Comparison of ENCODE assay signal across 41 mouse cellular contexts in genomic region chr10:128023496-128023895, GRCm38 (mm10). TPM values are rescaled to one million over a fixed set of nuclear protein-coding genes. Genes with fewer than 3 reads are reported as not detected.
"Had no signal": no experiment of that assay in that cellular context is flagged by ENCODE, and none has a peak within 500 bp of the region (broad histone marks: within the 10 kb centered on the region; RNA-seq: fewer than 3 reads in every experiment).

No protein-coding gene starts in this region.

- H3K9ac ChIP-seq: heart, embryonic 12.5 days; heart, embryonic 13.5 days; heart, embryonic 15.5 days; hindbrain, embryonic 12.5 days; hindbrain, embryonic 13.5 days; hindbrain, embryonic 14.5 days; hindbrain, embryonic 15.5 days; intestine, embryonic 15.5 days; kidney, embryonic 15.5 days had no signal

- H3K4me3 ChIP-seq: heart, embryonic 10.5 days; heart, embryonic 12.5 days; heart, embryonic 13.5 days; heart, embryonic 15.5 days; hindbrain, embryonic 10.5 days; hindbrain, embryonic 12.5 days; hindbrain, embryonic 13.5 days; hindbrain, embryonic 15.5 days; intestine, embryonic 15.5 days; kidney, embryonic 15.5 days; layer of hippocampus, adult 2 months had no signal

- H3K4me1 ChIP-seq: heart, embryonic 10.5 days; heart, embryonic 15.5 days; hindbrain, embryonic 12.5 days; hindbrain, embryonic 13.5 days; hindbrain, embryonic 15.5 days; intestine, embryonic 15.5 days; kidney, embryonic 15.5 days had no signal

- H3K27me3 ChIP-seq: heart, embryonic 12.5 days; heart, embryonic 13.5 days; heart, embryonic 15.5 days; hindbrain, embryonic 12.5 days; hindbrain, embryonic 13.5 days; hindbrain, embryonic 15.5 days; intestine, embryonic 15.5 days; kidney, embryonic 15.5 days had no signal

- H3K27ac ChIP-seq: heart, embryonic 10.5 days; heart, embryonic 13.5 days; heart, embryonic 15.5 days; hindbrain, embryonic 10.5 days; hindbrain, embryonic 12.5 days; hindbrain, embryonic 13.5 days; hindbrain, embryonic 14.5 days; hindbrain, embryonic 15.5 days; hindbrain, postnatal 0 days; intestine, embryonic 15.5 days; kidney, embryonic 15.5 days; kidney, postnatal 0 days; layer of hippocampus, adult 2 months had no signal

- DNase-seq: heart, postnatal 10 days; heart, postnatal 14 days; heart, postnatal 36 days; heart, postnatal 4 days; kidney, adult 11 months; kidney, adult 18-20 months; kidney, adult 2 months; kidney, adult 8-10 months; kidney, adult 9 months; kidney, postnatal 10 days; kidney, postnatal 14 days; kidney, postnatal 25 days; kidney, postnatal 36 days; kidney, postnatal 4 days; layer of hippocampus, adult 9-11 months; layer of hippocampus, postnatal 36 days had no signal

- H3K4me2 ChIP-seq: heart, embryonic 12.5 days; heart, embryonic 13.5 days; heart, embryonic 15.5 days; hindbrain, embryonic 12.5 days; hindbrain, embryonic 13.5 days; hindbrain, embryonic 14.5 days; hindbrain, embryonic 15.5 days; intestine, embryonic 15.5 days; kidney, embryonic 15.5 days had no signal

- H3K9me3 ChIP-seq: heart, embryonic 10.5 days; heart, embryonic 12.5 days; heart, embryonic 13.5 days; heart, embryonic 15.5 days; hindbrain, embryonic 10.5 days; hindbrain, embryonic 12.5 days; hindbrain, embryonic 13.5 days; hindbrain, embryonic 15.5 days; intestine, embryonic 15.5 days; kidney, embryonic 15.5 days had no signal

- ATAC-seq: hindbrain, embryonic 16.5 days; hindbrain, postnatal 0 days; inflammation-experienced regulatory T-cells, adult 6 months; intestine, embryonic 15.5 days; intestine, embryonic 16.5 days; intestine, postnatal 0 days had no signal

RNA-seq across cellular contexts. Expression of gene Hsd17b6, which starts 16.1 kb away (rescaled TPM):
- polyA plus RNA-seq: heart, embryonic 10.5 days; heart, embryonic 12.5 days; heart, embryonic 13.5 days; heart, embryonic 14.5 days; heart, embryonic 15.5 days; heart, embryonic 16.5 days; heart, postnatal 0 days; hindbrain, embryonic 10.5 days; hindbrain, embryonic 11.5 days; hindbrain, embryonic 12.5 days; hindbrain, embryonic 13.5 days; hindbrain, embryonic 14.5 days; hindbrain, embryonic 15.5 days; hindbrain, embryonic 16.5 days; hindbrain, postnatal 0 days; inflammation-experienced regulatory T-cells, adult 6 months; intestine, embryonic 14.5 days; kidney, adult 2 months; kidney, embryonic 14.5 days; kidney, embryonic 15.5 days; kidney, embryonic 16.5 days; kidney, postnatal 0 days had no signal
